Mouse (Mus musculus) forebrain, embryonic 11.5 days (tissue): ENCODE data around the gene Pfkfb2. TPM values are rescaled to one million over a fixed set of nuclear protein-coding genes. Genes with fewer than 3 reads are reported as not detected.

Source experiments
- ATAC-seq: fragments of 200-750 bp; cut with Nextera tagmentation; replicated peaks from 2 replicates; pipeline ENCODE4 v1.8.0; 2017; ENCODE audit warnings: moderate TSS enrichment; ENCODE audit not compliant: low FRiP score
- DNase-seq: peaks from one replicate; pipeline ENCODE4 v3.0.0-alpha.2; 2017; ENCODE audit warnings: low spot score
- H3K27ac ChIP-seq: fragments of 300-500 bp; sonication (generic); 2 replicates; pipeline ENCODE4 v1.5.1; 2014; ENCODE audit warnings: low read depth, low read length
- H3K27me3 ChIP-seq: fragments of 300-500 bp; sonication (generic); 2 replicates; pipeline ENCODE4 v1.6.1; 2014; ENCODE audit warnings: mild to moderate bottlenecking, low read length, mixed read lengths; ENCODE audit not compliant: control insufficient read depth, insufficient read depth
- H3K36me3 ChIP-seq: fragments of 300-500 bp; sonication (generic); 2 replicates; pipeline ENCODE4 v1.6.1; 2014; ENCODE audit warnings: mild to moderate bottlenecking, low read length, moderate library complexity, mixed read lengths; ENCODE audit not compliant: control insufficient read depth, insufficient read depth
- H3K4me1 ChIP-seq: fragments of 300-500 bp; sonication (generic); replicated peaks from 2 replicates; pipeline ENCODE4 v1.6.1; 2014; ENCODE audit warnings: low read length, mixed read lengths; ENCODE audit not compliant: control insufficient read depth, insufficient read depth
- H3K4me2 ChIP-seq: fragments of 300-500 bp; sonication (generic); 2 replicates; pipeline ENCODE4 v1.6.1; 2014; ENCODE audit warnings: low read depth, mild to moderate bottlenecking, low read length, moderate library complexity, mixed read lengths; ENCODE audit not compliant: severe bottlenecking
- H3K4me3 ChIP-seq: fragments of 300-500 bp; sonication (generic); 2 replicates; pipeline ENCODE4 v1.5.1; 2014; ENCODE audit warnings: low read depth, low read length
- H3K9ac ChIP-seq: fragments of 300-500 bp; sonication (generic); 2 replicates; pipeline ENCODE4 v1.6.1; 2014; ENCODE audit warnings: low read length
- H3K9me3 ChIP-seq: fragments of 300-500 bp; sonication (generic); 2 replicates; pipeline ENCODE4 v1.6.1; 2016; ENCODE audit warnings: low read length, mixed read lengths; ENCODE audit not compliant: control insufficient read depth
- WGBS: fragments of 180-500 bp; shearing (Covaris S2); extraction: QIAGEN DNeasy Blood & Tissue Kit; methylation state at CpG from one replicate; pipeline ENCODE4 v1.1.7; 2014; 5-methylcytosine and 5-hydroxymethylcytosine counted together
- polyA plus RNA-seq: library from polyadenylated mRNA; unstranded; fragments of >200 nt; fragmentation: Nextera tagmentation; extraction: Ambion mirVana; gene quantifications from 2 replicates; pipeline ENCODE4 v1.2.1, GENCODE M21; 2014

Gene Pfkfb2
- polyA plus RNA-seq, 1 experiment from 2014 or later, result 7.3 TPM

DNA sequence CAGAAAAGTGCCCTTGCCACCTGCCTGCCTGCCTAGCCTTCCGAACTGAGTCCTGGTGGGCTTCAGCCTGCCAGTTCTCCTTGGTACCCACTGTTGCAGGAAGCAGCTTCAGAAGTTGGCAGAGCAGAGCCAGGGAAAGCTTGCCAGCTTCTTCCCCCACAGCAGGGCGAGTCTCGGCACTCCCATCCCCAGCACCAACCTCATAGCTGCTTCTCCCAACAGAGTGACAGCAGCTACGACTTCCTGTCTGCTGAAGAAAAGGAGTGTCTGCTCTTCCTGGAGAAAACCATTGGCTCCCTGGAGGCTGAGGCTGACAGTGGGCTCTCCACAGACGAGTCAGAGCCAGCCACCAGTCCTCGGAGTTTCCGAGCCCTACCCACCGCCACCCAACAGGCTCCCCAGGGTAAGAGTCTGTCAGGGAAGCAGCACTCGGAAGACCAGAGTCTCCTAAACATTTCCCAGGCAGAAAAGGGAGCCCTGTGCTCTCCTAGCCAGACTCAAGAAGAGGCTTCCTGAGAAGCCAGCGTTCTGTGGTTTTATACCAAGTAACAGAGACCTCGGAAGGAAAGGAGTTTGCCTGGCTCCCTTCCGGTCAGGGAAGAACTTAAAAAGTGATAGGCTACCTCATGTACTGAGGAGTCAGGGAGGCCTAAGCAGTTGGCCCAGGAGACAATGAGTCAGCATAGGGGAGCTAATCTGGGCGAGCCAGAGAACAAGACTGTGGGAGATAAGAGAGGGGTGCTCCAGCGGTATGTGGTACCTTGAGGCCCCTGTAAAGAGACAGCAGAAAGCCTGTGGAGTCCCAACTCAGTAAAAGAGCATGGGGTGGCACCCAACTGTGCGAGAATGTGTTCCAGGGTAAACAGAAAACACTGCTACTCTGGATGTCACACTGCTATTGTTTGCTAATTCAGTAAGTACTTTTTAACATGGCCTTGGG lies 12.0 kb upstream of the Pfkfb2 start:
- no peaks in the 10 kb centered on the region for H3K9me3 ChIP-seq
- H3K27ac ChIP-seq, result peak overlapping the region; percentile 46
- H3K27me3 ChIP-seq, result no peaks in the 10 kb centered on the region
- no peaks in the 10 kb centered on the region for H3K4me1 ChIP-seq
- WGBS, result 60% methylated on average over 15 of the region's 15 CpGs
- DNase-seq, result no peak
- H3K9ac ChIP-seq, result no peak overlapping the region
- H3K36me3 ChIP-seq, result no peaks in the 10 kb centered on the region
- peak; percentile 54; the same call in 1 of the 2 replicates for ATAC-seq
- H3K4me3 ChIP-seq, result no peak overlapping the region
- H3K4me2 ChIP-seq, result no peak overlapping the region

DNA sequence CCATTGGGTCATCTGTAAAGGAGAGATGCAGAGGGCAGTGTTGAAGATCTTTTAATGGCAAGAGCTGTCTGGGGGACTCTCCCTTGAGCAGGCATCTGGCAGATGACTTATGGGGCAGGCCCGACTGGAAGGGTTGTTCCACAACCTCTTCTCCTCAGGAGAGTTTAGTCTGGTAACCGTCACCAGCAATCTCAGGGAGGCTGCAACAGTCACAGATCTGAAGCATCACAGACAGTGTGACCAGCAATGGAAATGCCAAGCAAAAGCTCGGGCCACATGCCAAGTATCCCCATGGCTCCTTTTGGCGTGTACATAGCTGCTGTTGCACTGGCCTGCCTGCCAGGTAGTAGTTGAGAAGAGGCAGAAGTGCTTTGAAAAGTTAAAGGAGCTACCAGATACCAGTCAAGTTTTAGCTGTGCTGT lies 11.2 kb upstream of the Pfkfb2 start:
- no peaks in the 10 kb centered on the region for H3K36me3 ChIP-seq
- no peak for DNase-seq
- no peak overlapping the region for H3K4me3 ChIP-seq
- no peak for ATAC-seq
- H3K9ac ChIP-seq, result no peak overlapping the region
- H3K27me3 ChIP-seq, result no peaks in the 10 kb centered on the region
- H3K4me2 ChIP-seq, result no peak overlapping the region
- 83% methylated on average over 4 of the region's 4 CpGs for WGBS
- no peaks in the 10 kb centered on the region for H3K9me3 ChIP-seq
- no peak overlapping the region; the same call in 1 of the 2 replicates for H3K27ac ChIP-seq
- no peaks in the 10 kb centered on the region for H3K4me1 ChIP-seq

DNA sequence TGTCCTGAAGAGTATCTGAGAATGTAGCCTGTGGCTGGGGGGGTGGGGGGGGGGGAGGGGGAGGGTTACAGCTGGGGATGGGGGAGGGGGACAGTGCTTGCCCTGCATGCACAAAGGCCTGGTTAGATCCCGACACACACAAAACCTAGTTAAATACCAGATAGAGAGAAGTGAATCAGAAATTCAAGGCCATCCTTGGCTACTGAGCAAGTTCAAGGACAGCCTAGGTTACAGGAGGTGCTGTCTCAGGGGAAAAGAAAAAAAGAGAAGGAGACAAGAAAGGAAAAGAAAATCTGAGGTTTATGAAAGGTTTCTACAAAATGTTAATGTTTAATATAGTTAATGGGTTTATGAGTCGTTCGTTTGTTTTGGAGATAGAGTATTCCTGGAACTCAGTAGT lies 10.6 kb upstream of the Pfkfb2 start:
- WGBS, result 84% methylated on average over 3 of the region's 3 CpGs
- Histone ChIP-seq H3K36me3 (no peaks in the 10 kb centered on the region), H3K4me1 (no peaks in the 10 kb centered on the region), H3K4me3 (no peak overlapping the region), H3K27me3 (no peaks in the 10 kb centered on the region), H3K27ac (no peak overlapping the region), H3K9ac (no peak overlapping the region), H3K4me2 (no peak overlapping the region), H3K9me3 (no peaks in the 10 kb centered on the region)
- ATAC-seq (no peak), DNase-seq (no peak)

DNA sequence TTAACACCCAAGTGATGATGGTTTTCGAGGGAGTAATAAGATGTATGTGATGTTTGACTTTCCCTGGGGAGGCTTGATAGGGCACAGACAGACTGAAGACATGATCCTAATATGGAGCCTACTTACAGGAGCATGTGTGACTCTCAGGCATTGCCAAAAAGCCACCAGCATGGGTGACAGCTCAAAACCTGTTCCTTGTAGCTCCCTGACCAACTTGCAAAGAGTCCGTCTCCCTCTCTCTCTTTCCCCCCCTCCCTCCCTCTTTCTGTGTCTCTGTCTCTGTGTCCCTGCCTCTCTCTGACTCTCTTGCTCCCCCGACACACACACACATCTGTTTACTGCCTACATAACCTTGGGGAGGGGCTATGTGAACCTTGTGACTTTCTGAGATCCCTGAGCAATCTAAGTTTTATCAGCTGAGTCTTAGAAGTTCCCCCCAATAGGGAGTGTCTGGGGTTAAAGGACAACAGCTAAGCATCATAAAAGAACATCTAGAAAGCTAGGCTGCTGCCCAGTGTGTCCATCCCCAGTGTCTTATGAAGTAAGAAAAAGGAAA lies 9.6 kb upstream of the Pfkfb2 start:
- no peaks in the 10 kb centered on the region for H3K9me3 ChIP-seq
- no peak overlapping the region for H3K9ac ChIP-seq
- WGBS, result 92% methylated on average over 3 of the region's 3 CpGs
- no peak overlapping the region for H3K27ac ChIP-seq
- ATAC-seq, result no peak
- no peak overlapping the region for H3K4me3 ChIP-seq
- H3K4me2 ChIP-seq, result no peak overlapping the region
- no peaks in the 10 kb centered on the region for H3K4me1 ChIP-seq
- no peaks in the 10 kb centered on the region for H3K27me3 ChIP-seq
- no peaks in the 10 kb centered on the region for H3K36me3 ChIP-seq
- no peak for DNase-seq

DNA sequence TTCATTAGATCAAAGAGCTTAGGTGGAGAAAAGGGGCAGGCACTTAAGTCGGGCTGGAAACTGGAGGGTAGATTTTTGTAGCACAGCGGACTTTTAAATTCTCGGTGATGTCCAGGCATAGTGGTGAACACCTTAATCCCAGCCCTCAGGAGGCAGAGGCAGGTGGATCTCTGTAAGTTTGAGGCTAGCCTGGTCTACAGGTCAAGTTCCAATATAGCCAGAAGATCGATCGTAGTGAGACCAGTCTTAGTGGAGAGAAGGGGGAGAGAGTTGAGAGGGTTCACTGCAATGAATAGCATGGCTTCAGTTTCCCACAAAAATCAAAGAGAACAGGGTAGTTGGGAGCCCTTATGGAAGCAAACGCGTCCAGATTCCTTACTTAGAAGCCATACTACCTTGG lies 8.9 kb upstream of the Pfkfb2 start:
- no peak overlapping the region for H3K9ac ChIP-seq
- no peaks in the 10 kb centered on the region for H3K9me3 ChIP-seq
- H3K27ac ChIP-seq, result no peak overlapping the region
- H3K4me1 ChIP-seq, result no peaks in the 10 kb centered on the region
- ATAC-seq (no peak), DNase-seq (no peak)
- no peaks in the 10 kb centered on the region for H3K27me3 ChIP-seq
- no peaks in the 10 kb centered on the region for H3K36me3 ChIP-seq
- no peak overlapping the region for H3K4me3 ChIP-seq
- no peak overlapping the region for H3K4me2 ChIP-seq
- 87% methylated on average over 7 of the region's 7 CpGs for WGBS

DNA sequence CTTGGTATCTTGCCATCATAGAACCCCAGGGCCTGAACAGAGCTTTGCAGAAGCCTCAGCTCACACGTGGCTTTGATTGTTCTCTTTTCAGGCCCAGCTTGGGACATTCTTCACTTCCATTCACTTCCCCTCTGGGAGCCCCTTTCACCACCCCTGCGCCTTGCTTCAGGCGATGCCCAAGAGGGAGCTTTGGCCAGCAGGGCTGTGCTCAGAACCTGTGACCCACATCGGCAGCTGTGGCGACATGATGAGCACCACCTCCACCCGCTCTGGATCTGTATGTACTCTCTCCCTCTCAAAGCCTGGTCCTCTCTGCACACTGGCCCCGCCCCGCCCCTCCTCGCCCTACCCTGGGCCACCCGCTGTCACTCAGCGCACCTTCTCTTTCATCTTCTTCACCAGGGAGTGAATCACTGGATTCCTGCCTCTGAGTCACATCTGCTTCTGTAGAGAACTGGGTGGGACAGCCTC lies 8.4 kb upstream of the Pfkfb2 start:
- Histone ChIP-seq H3K4me3 (no peak overlapping the region), H3K9ac (no peak overlapping the region), H3K4me1 (no peaks in the 10 kb centered on the region), H3K36me3 (no peaks in the 10 kb centered on the region), H3K27me3 (no peaks in the 10 kb centered on the region), H3K4me2 (no peak overlapping the region), H3K27ac (no peak overlapping the region), H3K9me3 (no peaks in the 10 kb centered on the region)
- ATAC-seq (peak; percentile 34), DNase-seq (no peak)
- WGBS, result 26% methylated on average over 11 of the region's 11 CpGs

DNA sequence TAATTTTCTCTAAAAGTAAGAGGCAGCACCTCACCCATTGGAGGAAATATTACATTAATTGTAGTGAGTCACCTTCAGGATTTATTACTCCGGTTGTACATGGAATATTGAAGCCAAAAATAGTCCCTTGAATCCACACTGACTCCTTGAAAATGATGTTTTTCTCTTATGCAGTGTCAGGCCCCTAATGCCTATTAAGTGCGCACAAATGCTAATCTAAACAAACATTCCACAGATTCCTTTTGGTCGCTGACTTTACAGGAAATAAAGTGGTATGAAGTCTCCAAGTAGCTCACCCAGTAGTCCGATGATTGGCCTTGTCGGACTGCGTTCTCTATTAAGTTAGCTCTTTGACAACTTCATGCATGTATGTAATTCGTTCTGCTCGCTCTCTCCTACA lies 5.8 kb upstream of the Pfkfb2 start:
- Histone ChIP-seq H3K9ac (no peak overlapping the region), H3K4me1 (no peaks in the 10 kb centered on the region), H3K4me2 (no peak overlapping the region), H3K9me3 (no peaks in the 10 kb centered on the region), H3K4me3 (no peak overlapping the region), H3K27ac (no peak overlapping the region), H3K27me3 (no peaks in the 10 kb centered on the region), H3K36me3 (no peaks in the 10 kb centered on the region)
- ATAC-seq (no peak), DNase-seq (no peak)
- WGBS, result 80% methylated on average over 8 of the region's 8 CpGs

DNA sequence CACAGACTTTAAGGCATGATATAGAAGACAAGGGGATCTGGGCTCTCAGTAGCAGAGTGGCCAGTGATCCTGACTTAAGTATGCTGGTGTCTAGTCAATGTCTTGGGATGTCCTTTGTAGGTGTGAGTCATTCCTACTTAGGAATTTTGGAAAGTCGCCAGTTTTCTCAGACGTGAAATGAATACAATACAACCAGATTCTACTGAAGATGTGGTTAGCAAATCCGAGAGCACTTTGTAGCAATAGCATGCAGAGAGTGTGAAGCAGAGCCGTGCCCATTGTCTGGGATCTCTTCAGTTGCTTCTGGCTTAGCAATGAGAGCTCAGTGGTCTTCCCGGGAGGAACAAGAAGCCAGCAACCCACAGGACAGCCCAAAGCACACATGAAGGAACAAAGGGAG lies 5.4 kb upstream of the Pfkfb2 start:
- H3K4me3 ChIP-seq, result no peak overlapping the region
- no peaks in the 10 kb centered on the region for H3K4me1 ChIP-seq
- H3K4me2 ChIP-seq, result no peak overlapping the region
- no peak for ATAC-seq
- no peak overlapping the region for H3K9ac ChIP-seq
- H3K27me3 ChIP-seq, result no peaks in the 10 kb centered on the region
- 75% methylated on average over 5 of the region's 5 CpGs for WGBS
- H3K9me3 ChIP-seq, result no peaks in the 10 kb centered on the region
- no peak for DNase-seq
- no peaks in the 10 kb centered on the region for H3K36me3 ChIP-seq
- no peak overlapping the region for H3K27ac ChIP-seq
